Mouse (Mus musculus) lung, embryonic 14.5 days (tissue): ENCODE data around the gene Fndc7. TPM values are rescaled to one million over a fixed set of nuclear protein-coding genes. Genes with fewer than 3 reads are reported as not detected.

Experiments used
- ATAC-seq: fragments of 200-750 bp; cut with Nextera tagmentation; 2 replicates; pipeline ENCODE4 v1.8.0; 2017; ENCODE audit warnings: mild to moderate bottlenecking, moderate TSS enrichment, moderate library complexity; ENCODE audit not compliant: insufficient read depth
- DNase-seq: peaks from one replicate; pipeline ENCODE4 v3.0.0-alpha.2; 2015
- H3K27ac ChIP-seq: fragments of 300-500 bp; sonication (generic); 2 replicates; pipeline ENCODE4 v1.5.1; 2014; ENCODE audit warnings: low read depth, mild to moderate bottlenecking, moderate library complexity
- H3K27me3 ChIP-seq: fragments of 300-500 bp; sonication (generic); 2 replicates; pipeline ENCODE4 v1.6.1; 2014; ENCODE audit warnings: low read length, control low read depth; ENCODE audit not compliant: insufficient read depth
- H3K36me3 ChIP-seq: fragments of 300-500 bp; sonication (generic); 2 replicates; pipeline ENCODE4 v1.6.1; 2014; ENCODE audit warnings: control low read depth; ENCODE audit not compliant: insufficient read depth
- H3K4me1 ChIP-seq: fragments of 300-500 bp; sonication (generic); 2 replicates; pipeline ENCODE4 v1.6.1; 2014; ENCODE audit warnings: antibody characterized with exemption, control low read depth; ENCODE audit not compliant: insufficient read depth
- H3K4me2 ChIP-seq: fragments of 300-500 bp; sonication (generic); 2 replicates; pipeline ENCODE4 v1.6.1; 2014; ENCODE audit warnings: mild to moderate bottlenecking
- H3K4me3 ChIP-seq: fragments of 300-500 bp; sonication (generic); 2 replicates; pipeline ENCODE4 v1.5.1; 2014; ENCODE audit warnings: low read depth, low read length
- H3K9ac ChIP-seq: fragments of 300-500 bp; sonication (generic); 2 replicates; pipeline ENCODE4 v1.6.1; 2014
- H3K9me3 ChIP-seq: fragments of 300-500 bp; sonication (generic); 2 replicates; pipeline ENCODE4 v1.6.1; 2016; ENCODE audit warnings: low read depth, low read length, control low read depth
- CTCF ChIP-seq: IDR thresholded peaks from 2 replicates; pipeline ENCODE4 v1.5.1; 2016; ENCODE audit warnings: antibody characterized with exemption, low read depth
- WGBS: fragments of 180-500 bp; shearing (Covaris S2); extraction: QIAGEN DNeasy Blood & Tissue Kit; methylation state at CpG from one replicate; pipeline ENCODE4 v1.1.7; 2014; 5-methylcytosine and 5-hydroxymethylcytosine counted together
- polyA plus RNA-seq: library from polyadenylated mRNA; unstranded; fragments of >200 nt; fragmentation: Nextera tagmentation; extraction: Ambion mirVana; gene quantifications from 2 replicates; pipeline ENCODE4 v1.2.1, GENCODE M21; 2014

Fndc7 gene
- polyA plus RNA-seq, 1 experiment from 2014 or later: 0.59 TPM

DNA sequence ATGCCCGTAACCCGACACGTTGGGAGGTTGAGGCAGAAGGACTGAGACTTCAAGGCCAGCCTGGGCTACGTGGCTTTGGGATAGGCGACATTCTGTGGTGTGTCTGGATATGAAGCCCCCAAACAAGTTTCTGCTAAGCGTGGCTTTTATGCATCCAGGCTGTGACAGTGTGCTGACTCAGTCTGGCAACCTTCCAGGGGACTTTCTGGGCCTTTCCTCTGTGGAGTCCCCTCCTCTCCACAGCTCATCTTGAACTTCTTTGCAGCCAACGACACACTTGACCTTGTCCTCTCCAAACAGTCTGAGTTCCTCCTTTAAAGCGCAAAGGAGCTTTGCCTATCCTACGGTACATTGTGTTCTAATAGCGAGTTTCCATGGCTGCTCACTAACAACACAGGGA is 33.9 kb downstream of the Fndc7 start:
- peak; percentile 49; the same call in 1 of the 2 replicates for ATAC-seq
- H3K27ac ChIP-seq: peak overlapping the region; percentile 64

DNA sequence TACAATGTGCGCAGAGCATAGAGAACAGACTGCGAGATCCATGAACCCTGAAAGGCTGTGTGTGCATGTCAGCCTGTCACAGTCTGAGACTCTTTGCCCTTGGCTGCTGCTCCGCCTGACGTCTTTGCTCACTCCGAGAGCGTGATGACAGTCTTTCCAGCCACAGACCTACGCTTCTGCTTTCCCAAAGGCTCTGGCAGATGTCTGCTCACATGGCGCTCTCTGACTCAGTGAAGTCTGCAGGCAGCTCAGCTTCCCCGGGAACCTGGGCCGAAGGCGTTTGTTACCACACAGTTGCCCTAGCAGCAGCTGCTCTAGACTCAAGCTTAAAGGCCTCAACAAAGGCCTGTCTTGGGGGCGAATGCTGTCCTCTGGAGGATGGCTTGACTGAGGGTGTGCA is 34.4 kb downstream of the Fndc7 start:
- H3K4me3 ChIP-seq: no peak overlapping the region
- H3K4me2 ChIP-seq: no peak overlapping the region
- H3K27ac ChIP-seq: peak overlapping the region; percentile 64
- ATAC-seq (peak; percentile 3; the same call in 1 of the 2 replicates), DNase-seq (peak; percentile 68)
- WGBS: 42% methylated on average over 12 of the region's 12 CpGs
- 0 out of 2 replicates have a peak overlapping the region, but pooled peaks have one; percentile 11 for H3K9ac ChIP-seq
- no peaks in the 10 kb centered on the region for H3K36me3 ChIP-seq
- TF ChIP-seq CTCF: no peak
- H3K4me1 ChIP-seq: peaks cover 17% of the 10 kb centered on the region; the same call in 1 of the 2 replicates
- no peaks in the 10 kb centered on the region for H3K27me3 ChIP-seq
- no peaks in the 10 kb centered on the region for H3K9me3 ChIP-seq

More for the DNA sequence above, 33.9 kb downstream of the Fndc7 start:
- 37% methylated on average over 10 of the region's 10 CpGs for WGBS
- 0 out of 2 replicates have a peak overlapping the region, but pooled peaks have one; percentile 11 for H3K9ac ChIP-seq
- no peak overlapping the region for H3K4me2 ChIP-seq
- DNase-seq: peak; percentile 89
- TF ChIP-seq CTCF: no peak
- H3K36me3 ChIP-seq: no peaks in the 10 kb centered on the region
- no peaks in the 10 kb centered on the region for H3K9me3 ChIP-seq
- H3K27me3 ChIP-seq: no peaks in the 10 kb centered on the region
- H3K4me3 ChIP-seq: no peak overlapping the region
- H3K4me1 ChIP-seq: peaks cover 16% of the 10 kb centered on the region; the same call in 1 of the 2 replicates

DNA sequence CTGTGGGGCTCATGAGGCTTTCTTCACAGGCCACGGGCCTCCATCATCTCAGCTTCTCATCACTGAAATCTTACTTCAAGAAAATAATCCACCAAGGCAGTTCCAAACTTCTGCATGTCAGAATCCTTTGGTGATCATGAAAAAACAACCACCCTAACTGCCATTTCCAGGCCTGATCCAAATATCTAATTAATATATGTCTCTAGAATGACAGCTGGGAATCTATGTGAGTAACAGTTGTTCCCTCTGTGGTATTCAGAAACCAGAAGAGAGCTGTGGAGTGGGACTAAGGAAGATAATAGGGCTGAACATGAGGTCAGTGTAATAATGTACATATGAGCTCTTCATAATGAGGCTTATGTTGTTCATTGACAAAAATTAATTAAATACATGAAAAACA is 36.5 kb downstream of the Fndc7 start:
- no peak overlapping the region for H3K4me3 ChIP-seq
- no peaks in the 10 kb centered on the region for H3K36me3 ChIP-seq
- no peak for TF ChIP-seq CTCF
- no peak overlapping the region for H3K4me2 ChIP-seq
- no peak for DNase-seq
- no peak for ATAC-seq
- 81% methylated on average over 1 of the region's 1 CpGs for WGBS
- H3K27ac ChIP-seq: no peak overlapping the region
- peaks cover 22% of the 10 kb centered on the region; the same call in 1 of the 2 replicates for H3K4me1 ChIP-seq
- no peaks in the 10 kb centered on the region for H3K9me3 ChIP-seq
- H3K27me3 ChIP-seq: no peaks in the 10 kb centered on the region
- H3K9ac ChIP-seq: no peak overlapping the region

DNA sequence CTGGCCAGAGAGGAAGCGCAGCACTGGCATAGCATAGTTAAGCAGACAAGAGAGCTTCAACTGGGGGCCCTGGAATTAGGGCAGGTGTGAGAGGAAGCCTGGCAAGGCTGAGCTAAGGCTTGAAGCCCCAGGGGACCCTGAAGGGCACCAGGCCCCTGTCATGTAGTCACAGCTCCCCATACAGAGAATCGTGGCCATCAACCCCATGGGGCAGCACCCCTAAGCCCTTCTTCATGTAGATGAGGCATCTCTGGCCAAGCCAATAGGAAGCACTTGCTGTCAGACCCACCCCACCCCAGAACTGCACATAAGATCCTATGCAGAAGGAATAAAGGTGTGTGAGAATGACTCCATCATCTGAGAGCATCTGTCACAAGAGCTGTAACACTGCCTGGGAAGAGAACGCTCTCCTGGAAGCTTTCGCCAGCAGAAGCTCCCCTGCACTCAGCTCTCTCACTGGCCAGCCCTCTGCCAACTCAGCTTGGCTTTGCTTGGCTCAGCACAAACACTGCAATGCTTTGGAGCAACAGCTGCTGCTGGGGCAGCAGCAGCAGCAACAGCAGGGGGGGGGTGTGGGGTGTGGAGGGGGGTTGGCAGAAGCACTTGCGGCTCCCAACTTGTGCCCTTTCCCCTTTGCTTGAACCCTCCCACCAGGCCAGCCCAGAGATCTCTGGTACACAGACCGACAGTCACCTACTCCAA is 37.7 kb downstream of the Fndc7 start:
- DNase-seq: peak; percentile 49
- no peak for TF ChIP-seq CTCF
- Histone ChIP-seq H3K4me2 (no peak overlapping the region), H3K36me3 (no peaks in the 10 kb centered on the region), H3K4me3 (no peak overlapping the region), H3K27ac (no peak overlapping the region), H3K27me3 (no peaks in the 10 kb centered on the region), H3K4me1 (peaks cover 22% of the 10 kb centered on the region; the same call in 1 of the 2 replicates), H3K9ac (no peak overlapping the region), H3K9me3 (no peaks in the 10 kb centered on the region)
- ATAC-seq: no peak
- 50% methylated on average over 6 of the region's 6 CpGs for WGBS

DNA sequence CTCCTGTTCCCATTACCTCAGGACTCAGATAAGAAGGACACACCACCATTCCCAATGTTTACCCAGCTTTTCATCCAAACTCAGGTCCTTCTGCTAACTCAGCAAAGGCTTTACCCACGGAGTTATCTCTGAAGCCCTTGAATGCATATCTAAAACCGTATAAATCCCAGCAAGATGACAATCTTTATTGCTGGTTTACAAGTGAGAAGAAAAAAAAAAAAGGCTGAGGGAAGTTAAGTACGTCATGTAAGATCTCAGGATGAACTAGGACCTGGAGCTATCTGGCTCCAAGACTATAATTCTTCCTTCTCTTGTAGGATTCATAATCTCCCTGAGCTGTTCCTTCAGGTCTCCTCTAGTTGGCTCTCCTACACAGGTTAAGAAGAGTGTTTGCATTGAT is 38.3 kb downstream of the Fndc7 start:
- Histone ChIP-seq H3K9ac (no peak overlapping the region), H3K36me3 (no peaks in the 10 kb centered on the region), H3K4me1 (peaks cover 22% of the 10 kb centered on the region; the same call in 1 of the 2 replicates), H3K4me2 (no peak overlapping the region), H3K27me3 (no peaks in the 10 kb centered on the region), H3K9me3 (no peaks in the 10 kb centered on the region), H3K4me3 (no peak overlapping the region), H3K27ac (no peak overlapping the region)
- ATAC-seq (no peak), DNase-seq (no peak)
- no peak for TF ChIP-seq CTCF
- WGBS: 46% methylated on average over 3 of the region's 3 CpGs

DNA sequence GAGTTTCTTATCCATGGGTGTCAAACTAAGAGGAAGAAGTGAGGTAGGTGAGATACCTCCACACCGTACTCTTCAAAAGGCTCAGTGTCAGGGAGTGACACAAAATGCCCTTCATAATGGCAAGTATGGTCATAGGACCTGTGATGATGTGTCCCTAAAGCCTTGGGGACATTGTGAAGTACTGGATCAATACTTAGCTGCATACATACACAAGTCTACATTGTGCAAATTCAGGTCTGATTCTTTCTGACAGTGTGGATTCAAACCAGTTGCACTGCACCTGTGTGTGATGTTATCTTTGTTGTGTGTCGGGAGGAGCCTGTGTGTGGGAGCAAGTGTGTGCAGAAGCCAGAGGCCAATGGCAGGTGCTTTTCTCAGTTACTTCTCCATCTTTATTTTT is 38.7 kb downstream of the Fndc7 start:
- no peak for TF ChIP-seq CTCF
- no peaks in the 10 kb centered on the region for H3K36me3 ChIP-seq

DNA sequence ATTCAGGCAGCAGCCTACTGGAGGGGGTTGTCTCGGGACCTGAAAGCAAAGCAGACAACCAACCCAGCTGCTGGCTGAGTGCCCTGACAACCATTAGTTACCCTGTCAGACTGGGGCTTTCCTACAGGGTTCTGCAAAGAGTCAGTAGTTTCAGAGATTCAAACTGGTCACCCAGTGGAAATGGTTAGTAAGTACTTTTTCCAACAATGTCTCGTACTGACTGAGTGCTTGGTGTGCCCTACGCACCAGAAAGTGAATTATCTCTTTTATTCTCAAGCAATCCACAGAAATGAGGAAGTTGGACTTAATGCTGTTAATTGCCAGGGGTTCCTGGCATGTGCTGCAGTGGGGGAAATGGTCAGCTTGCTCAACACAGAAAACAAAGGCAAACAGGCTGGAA is 39.3 kb downstream of the Fndc7 start:
- Histone ChIP-seq H3K36me3 (no peaks in the 10 kb centered on the region), H3K27ac (no peak overlapping the region), H3K4me3 (no peak overlapping the region), H3K9ac (no peak overlapping the region), H3K4me1 (peaks cover 14% of the 10 kb centered on the region; the same call in 1 of the 2 replicates), H3K4me2 (no peak overlapping the region), H3K9me3 (no peaks in the 10 kb centered on the region), H3K27me3 (no peaks in the 10 kb centered on the region)
- ATAC-seq: peak; percentile 72; the same call in 1 of the 2 replicates
- 45% methylated on average over 3 of the region's 3 CpGs for WGBS
- no peak for TF ChIP-seq CTCF
- peak; percentile 89 for DNase-seq

More for the DNA sequence above, 38.7 kb downstream of the Fndc7 start:
- no peaks in the 10 kb centered on the region for H3K27me3 ChIP-seq
- ATAC-seq (no peak), DNase-seq (no peak)
- H3K4me1 ChIP-seq: peaks cover 20% of the 10 kb centered on the region; the same call in 1 of the 2 replicates
- H3K4me2 ChIP-seq: no peak overlapping the region
- no peak overlapping the region for H3K9ac ChIP-seq
- H3K9me3 ChIP-seq: no peaks in the 10 kb centered on the region
- no peak overlapping the region for H3K4me3 ChIP-seq
- no peak overlapping the region for H3K27ac ChIP-seq
- WGBS: 80% methylated on average over 2 of the region's 2 CpGs
